In the genomic region with DNA sequence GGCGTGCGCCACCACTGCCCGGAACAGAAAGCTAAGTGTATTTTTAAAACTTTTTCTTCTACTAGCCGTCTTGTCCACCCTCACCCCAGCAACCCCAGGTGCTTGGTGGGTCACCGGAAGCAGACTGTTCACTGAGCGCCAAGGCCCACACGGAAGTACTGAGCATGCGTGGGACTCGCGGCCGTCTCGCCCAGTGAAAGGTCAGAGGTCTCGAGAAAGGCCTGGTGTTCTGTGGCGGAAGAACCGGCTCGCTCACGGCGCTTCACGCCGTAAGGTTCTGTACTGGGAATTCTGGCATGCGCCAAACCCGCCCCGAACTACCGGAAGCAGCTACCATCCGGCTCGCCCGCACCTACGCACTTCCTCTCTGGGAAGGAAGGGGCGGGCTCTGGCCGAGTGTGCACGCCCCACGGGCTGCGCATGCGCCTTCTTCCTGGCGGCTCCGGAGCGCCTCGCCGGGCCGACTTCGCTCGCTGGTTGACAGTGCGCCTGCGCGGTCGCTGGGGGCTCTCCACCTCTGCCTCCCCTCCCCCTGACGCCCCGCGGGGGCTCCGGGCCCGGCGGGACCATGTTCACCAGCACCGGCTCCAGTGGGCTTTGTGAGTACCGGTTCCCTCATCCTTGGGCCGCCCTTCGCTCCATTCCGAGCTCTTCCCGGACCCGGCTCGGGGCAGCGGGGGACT, we compare ENCODE assay signal across 8 mouse cellular contexts. TPM values are rescaled to one million over a fixed set of nuclear protein-coding genes. Genes with fewer than 3 reads are reported as not detected.
DNase-seq lines count a peak whose midpoint lies in the region; ATAC-seq and TF ChIP-seq lines count a peak whose summit lies in the region.

A gene (plus strand): TSS at position 445 of the 683 bp plus-strand sequence.

- under 1% methylated on average over 35 of the region's 61 CpGs for WGBS in embryonic facial prominence, embryonic 14.5 days
- under 1% methylated on average over 61 of the region's 61 CpGs for WGBS in heart, adult 2 months
- under 1% methylated on average over 60 of the region's 61 CpGs for WGBS in limb, embryonic 13.5 days
- WGBS in midbrain, embryonic 16.5 days, result under 1% methylated on average over 61 of the region's 61 CpGs

- peak; percentile 92 for TF ChIP-seq EP300 in heart, adult 2 months (IDR thresholded peaks at IDR 0.05; ENCODE audit: insufficient read depth, low read depth, low read length)

- peaks cover 4% of the 10 kb centered on the region for H3K79me2 ChIP-seq in heart, adult 2 months (replicated peaks; ENCODE audit: control insufficient read depth, insufficient read depth, low read length)

- H3K27ac ChIP-seq in embryonic facial prominence, embryonic 14.5 days (replicated peaks; ENCODE audit: low read depth, low read length), result peak within 1 kb of the TSS; percentile 92
- peak within 1 kb of the TSS; percentile 96 for H3K27ac ChIP-seq in heart, adult 2 months
- H3K27ac ChIP-seq in limb, embryonic 13.5 days, result peak within 1 kb of the TSS; percentile 86
- H3K27ac ChIP-seq in midbrain, embryonic 16.5 days (ENCODE audit: low read length), result peak within 1 kb of the TSS; percentile 87

- H3K9ac ChIP-seq in embryonic facial prominence, embryonic 14.5 days (ENCODE audit: low read depth, low read length), result peak within 1 kb of the TSS; percentile 88
- peak within 1 kb of the TSS; percentile 92 for H3K9ac ChIP-seq in heart, adult 2 months (ENCODE audit: low read depth, low read length)
- H3K9ac ChIP-seq in limb, embryonic 13.5 days, result peak within 1 kb of the TSS; percentile 92
- peak within 1 kb of the TSS; percentile 85 for H3K9ac ChIP-seq in midbrain, embryonic 16.5 days (ENCODE audit: low read depth, low read length)

- peak within 1 kb of the TSS; percentile 87 for H3K4me3 ChIP-seq in embryonic facial prominence, embryonic 14.5 days (ENCODE audit: low read depth, low read length)
- H3K4me3 ChIP-seq in heart, adult 2 months, result peak within 1 kb of the TSS; percentile 98
- H3K4me3 ChIP-seq in limb, embryonic 13.5 days, result peak within 1 kb of the TSS; percentile 94
- peak within 1 kb of the TSS; percentile 66 for H3K4me3 ChIP-seq in midbrain, embryonic 16.5 days (ENCODE audit: low read depth, low read length)

- TF ChIP-seq CTCF in heart, adult 2 months (IDR thresholded peaks at IDR 0.05), result peak; percentile 21; the same call in 1 of the 2 replicates

- ATAC-seq in embryonic facial prominence, embryonic 14.5 days (ENCODE audit: low read depth), result peak; percentile 99
- peak; percentile 99 for ATAC-seq in limb, embryonic 13.5 days (ENCODE audit: low FRiP score, low read depth)
- ATAC-seq in midbrain, embryonic 16.5 days, result peak; percentile 99

- H3K27me3 ChIP-seq in embryonic facial prominence, embryonic 14.5 days (replicated peaks; ENCODE audit: control insufficient read depth, insufficient read depth, low read length), result no peaks in the 10 kb centered on the region
- no peaks in the 10 kb centered on the region for H3K27me3 ChIP-seq in heart, adult 2 months (ENCODE audit: control insufficient read depth, insufficient read depth, low read length)
- no peaks in the 10 kb centered on the region for H3K27me3 ChIP-seq in limb, embryonic 13.5 days
- no peaks in the 10 kb centered on the region for H3K27me3 ChIP-seq in midbrain, embryonic 16.5 days (ENCODE audit: control insufficient read depth, insufficient read depth, low read depth, low read length)

- H3K4me2 ChIP-seq in embryonic facial prominence, embryonic 14.5 days (ENCODE audit: low read depth, low read length), result peak within 1 kb of the TSS; percentile 76
- H3K4me2 ChIP-seq in limb, embryonic 13.5 days (replicated peaks), result peak within 1 kb of the TSS; percentile 93
- peak within 1 kb of the TSS; percentile 72 for H3K4me2 ChIP-seq in midbrain, embryonic 16.5 days (ENCODE audit: low read length)

- TF ChIP-seq POLR2A in heart, adult 2 months (IDR thresholded peaks at IDR 0.05; ENCODE audit: insufficient read depth, low read depth, low read length), result peak; percentile 90

- H3K36me3 ChIP-seq in embryonic facial prominence, embryonic 14.5 days (ENCODE audit: control insufficient read depth, insufficient read depth, low read length), result no peaks in the 10 kb centered on the region
- H3K36me3 ChIP-seq in heart, adult 2 months (ENCODE audit: control insufficient read depth, insufficient read depth, low read length), result no peaks in the 10 kb centered on the region
- H3K36me3 ChIP-seq in limb, embryonic 13.5 days, result peaks cover 2% of the 10 kb centered on the region; the same call in 1 of the 2 replicates
- no peaks in the 10 kb centered on the region for H3K36me3 ChIP-seq in midbrain, embryonic 16.5 days (ENCODE audit: control insufficient read depth, insufficient read depth, low read length)

- intact Hi-C loops in heart, adult 2 months (cut with DNase I), result loop anchor here (5.0 kb wide), 2 partner anchors 81 to 229 kb away; a partner anchor contains a TSS

- 0 out of 2 replicates have a peak, but pooled peaks cover 3% of the 10 kb centered on the region for H3K4me1 ChIP-seq in embryonic facial prominence, embryonic 14.5 days (ENCODE audit: control insufficient read depth, insufficient read depth, low read length)
- H3K4me1 ChIP-seq in heart, adult 2 months (ENCODE audit: control insufficient read depth, insufficient read depth, low read length), result no peaks in the 10 kb centered on the region
- peaks cover 9% of the 10 kb centered on the region for H3K4me1 ChIP-seq in limb, embryonic 13.5 days
- peaks cover 19% of the 10 kb centered on the region for H3K4me1 ChIP-seq in midbrain, embryonic 16.5 days (ENCODE audit: control insufficient read depth, insufficient read depth, low read length)

- no peaks in the 10 kb centered on the region for H3K9me3 ChIP-seq in embryonic facial prominence, embryonic 14.5 days (ENCODE audit: control insufficient read depth, low read length)
- H3K9me3 ChIP-seq in limb, embryonic 13.5 days, result no peaks in the 10 kb centered on the region
- no peaks in the 10 kb centered on the region for H3K9me3 ChIP-seq in midbrain, embryonic 16.5 days (replicated peaks; ENCODE audit: control insufficient read depth, low read length, poor library complexity, severe bottlenecking)

- peak; percentile 97 for DNase-seq in 3T3-L1 (ENCODE audit: low read depth, low spot score)
- peak; percentile 96 to 98 for DNase-seq in adrenal gland, postnatal 4 days (ENCODE audit: low spot score in 2 of 2)
- peak; percentile 99 for DNase-seq in embryonic facial prominence, embryonic 14.5 days (ENCODE audit: low spot score)
- peak; percentile 99 for DNase-seq in heart, adult 2 months
- DNase-seq in kidney, adult 8-10 months, result peak; percentile 98
- DNase-seq in spleen, postnatal 10 days (ENCODE audit: low spot score in 2 of 2), result peak; percentile 94 to 99

RNA-seq across cellular contexts. Expression of the gene that starts here (rescaled TPM):
- total RNA-seq in adrenal gland, postnatal 4 days (2021), result 10 to 100 TPM; 33.5 to 33.9 TPM
- 60.1 and 65.9 TPM in 2 replicates for polyA plus RNA-seq in embryonic facial prominence, embryonic 14.5 days (2014; fragmentation: Nextera tagmentation; extraction: Ambion mirVana)
- total RNA-seq in heart, adult 2 months (2021), result 10 to 100 TPM; 30.4 to 31.9 TPM
- 37.0 and 43.9 TPM in 2 replicates for polyA plus RNA-seq in heart, adult 2 months (2012; rRNA removed)
- polyA plus RNA-seq in limb, embryonic 13.5 days (2015; fragmentation: Nextera tagmentation; extraction: Ambion mirVana), result 69.2 and 71.6 TPM in 2 replicates
- 48.5 and 50.3 TPM in 2 replicates for polyA plus RNA-seq in midbrain, embryonic 16.5 days (2015; fragmentation: Nextera tagmentation; extraction: Ambion mirVana)

Comparison
In these comparisons a context has a peak if more than half of its experiments do, and no peak if none do; other contexts are left out.
1. Peak in every context shown above with its lines: DNase-seq, ATAC-seq, H3K4me3 ChIP-seq and H3K27ac ChIP-seq.